Mouse (Mus musculus) MEL-GATA-1-ER (cell line): ENCODE results near the gene Fam83e.

Source experiments
- DNase-seq: peaks from one replicate; pipeline ENCODE4 v3.0.0-alpha.2; 2012; ENCODE audit warnings: low read depth; ENCODE audit errors: extremely low read depth

The Fam83e gene

GRCm38 (mm10) chr7:45714630-45715089, 6.4 kb upstream of the Fam83e start:
- no peak for DNase-seq

DNA sequence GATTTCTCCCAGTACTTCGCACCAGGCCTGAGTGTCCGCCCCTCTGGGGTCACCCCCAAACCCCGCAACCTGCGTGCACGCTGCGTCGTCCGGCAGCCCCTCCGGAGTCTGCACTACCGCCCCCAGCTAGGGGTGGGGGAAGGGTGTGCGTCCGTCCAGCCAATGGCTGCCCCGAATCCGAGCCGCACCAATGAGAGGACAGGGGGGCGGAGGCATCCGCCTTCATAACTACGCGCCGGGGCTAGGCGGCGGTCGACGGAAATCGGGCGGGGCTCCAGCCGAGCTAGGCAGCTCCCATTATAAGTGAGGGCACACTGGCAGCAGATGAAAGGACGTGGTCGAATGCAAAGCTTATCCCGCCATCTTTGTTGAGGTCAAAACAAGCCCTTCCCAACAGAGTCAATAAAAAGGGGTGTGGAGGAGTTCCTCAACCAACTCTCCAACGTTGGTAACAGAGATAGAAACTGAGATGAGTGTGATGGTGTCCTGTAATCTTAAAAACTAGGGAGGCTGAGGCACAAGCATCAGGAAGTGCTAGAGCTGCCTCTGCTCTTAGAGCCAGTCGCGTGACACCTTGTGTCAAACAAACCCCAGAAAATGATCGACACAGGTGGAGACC, 5.8 kb upstream of the Fam83e start, which contains the start of gene Rpl18:
Rpl18 (plus strand) TSS at position 368 of the 619 bp plus-strand sequence.
- DNase-seq: peak; percentile 96

DNA sequence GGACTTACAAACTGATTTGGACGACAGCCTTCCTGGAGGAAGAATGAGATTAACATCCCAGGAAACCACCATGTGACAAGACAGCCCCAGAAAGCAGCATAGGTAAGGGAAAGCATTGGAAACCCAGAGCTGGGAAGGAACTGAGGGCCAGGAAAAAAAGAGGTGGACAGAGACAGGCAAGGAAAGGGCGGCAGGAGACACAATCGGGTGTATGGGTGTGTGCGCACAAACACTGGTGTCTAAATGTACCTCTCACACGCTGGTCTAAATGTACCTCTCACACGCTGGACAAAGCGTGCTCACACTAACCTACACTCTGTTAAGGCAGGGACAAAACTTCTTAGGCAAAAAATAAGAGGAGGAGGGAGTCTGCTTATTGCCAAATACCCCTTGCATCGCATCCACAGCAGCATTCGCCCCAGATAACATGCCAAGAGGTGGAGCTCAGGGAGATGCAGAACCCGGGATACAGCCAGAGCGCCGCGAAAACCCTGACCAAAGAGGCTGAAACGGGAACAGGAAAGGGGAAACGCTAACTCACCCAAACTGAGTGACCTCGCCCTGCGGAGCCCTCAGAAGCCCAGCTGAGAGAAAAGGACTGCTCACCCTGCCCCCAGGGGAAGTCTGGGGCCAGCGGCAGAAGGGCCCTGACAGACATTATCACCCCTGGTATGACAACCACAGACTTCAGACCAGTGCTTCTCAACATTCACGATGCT, 5.1 kb upstream of the Fam83e start:
- DNase-seq: peak; percentile 51

GRCm38 (mm10) chr7:45716460-45716857, 4.6 kb upstream of the Fam83e start:
- no peak for DNase-seq

- DNase-seq: no peak
Measured at GRCm38 (mm10) chr7:45716952-45717917, 3.8 kb upstream of the Fam83e start.

DNA sequence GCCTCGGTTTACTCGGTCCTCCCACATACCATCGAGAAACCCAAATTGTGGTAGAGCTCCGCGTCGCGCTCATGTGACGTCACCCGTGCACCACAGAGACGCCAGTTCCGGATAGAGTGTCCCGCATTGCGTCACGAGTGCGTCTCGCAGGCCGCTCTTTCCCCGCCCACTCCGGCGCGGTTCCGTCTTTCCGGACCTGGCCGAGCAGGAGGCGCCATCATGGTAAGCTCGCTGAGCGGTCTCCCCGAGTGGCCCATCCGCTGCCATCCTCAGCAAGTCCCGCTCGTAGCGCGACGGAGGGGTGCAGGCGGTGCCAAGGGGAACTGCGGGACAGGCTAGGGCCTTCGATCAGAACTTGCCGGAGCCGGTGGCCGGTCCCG, 3.1 kb upstream of the Fam83e start, which contains the start of gene Sphk2:
Sphk2 (minus strand) TSS at position 85 of the 380 bp plus-strand sequence.
- peak; percentile 93 for DNase-seq

- no peak for DNase-seq
Measured at GRCm38 (mm10) chr7:45718331-45718730, 2.7 kb upstream of the Fam83e start.

DNA sequence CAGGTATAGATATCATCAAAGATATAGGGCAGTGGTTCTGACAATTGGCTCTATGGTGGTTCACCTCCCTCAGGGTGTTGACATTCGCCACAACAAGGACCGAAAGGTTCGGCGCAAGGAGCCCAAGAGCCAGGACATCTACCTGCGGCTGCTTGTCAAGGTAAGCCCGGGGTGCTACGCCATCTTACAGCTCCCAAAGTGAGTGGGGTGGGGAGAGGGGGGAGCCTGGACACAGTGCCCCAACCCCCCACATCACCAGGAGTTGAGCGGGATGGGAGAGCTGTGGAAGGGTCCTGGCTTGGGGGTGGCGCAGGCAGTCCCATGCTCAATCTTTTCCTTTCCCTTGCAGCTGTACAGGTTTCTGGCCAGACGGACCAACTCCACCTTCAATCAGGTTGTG, 1.8 kb upstream of the Fam83e start:
- DNase-seq: no peak

DNA sequence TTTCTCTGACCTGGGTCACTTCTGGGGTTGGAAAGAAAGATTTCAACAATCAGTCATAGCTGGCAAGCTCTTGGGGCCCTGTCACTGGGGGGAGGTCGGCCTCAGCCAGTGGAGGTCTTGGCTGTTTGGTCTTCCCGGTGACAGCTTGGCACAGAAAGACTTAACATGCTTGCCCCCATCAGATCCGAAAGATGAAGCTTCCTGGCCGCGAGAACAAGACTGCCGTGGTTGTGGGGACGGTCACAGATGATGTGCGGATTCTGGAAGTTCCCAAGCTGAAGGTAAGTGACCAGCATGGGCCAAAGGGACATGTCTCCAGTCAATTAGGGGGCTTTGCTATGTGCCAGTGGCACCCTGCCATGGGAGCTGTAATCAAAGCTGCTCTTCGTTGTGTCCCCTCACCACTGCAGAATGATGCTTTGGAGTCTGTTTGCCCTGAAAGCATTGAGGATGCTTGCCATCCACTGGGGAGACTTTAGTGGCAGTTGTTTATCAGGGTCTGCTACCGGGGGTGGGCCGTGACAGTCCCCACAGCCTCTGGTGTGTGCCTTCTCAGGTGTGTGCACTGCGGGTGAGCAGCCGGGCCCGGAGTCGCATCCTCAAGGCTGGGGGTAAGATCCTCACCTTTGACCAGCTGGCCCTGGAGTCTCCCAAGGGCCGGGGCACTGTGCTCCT, 1.1 kb upstream of the Fam83e start:
- DNase-seq: no peak

DNA sequence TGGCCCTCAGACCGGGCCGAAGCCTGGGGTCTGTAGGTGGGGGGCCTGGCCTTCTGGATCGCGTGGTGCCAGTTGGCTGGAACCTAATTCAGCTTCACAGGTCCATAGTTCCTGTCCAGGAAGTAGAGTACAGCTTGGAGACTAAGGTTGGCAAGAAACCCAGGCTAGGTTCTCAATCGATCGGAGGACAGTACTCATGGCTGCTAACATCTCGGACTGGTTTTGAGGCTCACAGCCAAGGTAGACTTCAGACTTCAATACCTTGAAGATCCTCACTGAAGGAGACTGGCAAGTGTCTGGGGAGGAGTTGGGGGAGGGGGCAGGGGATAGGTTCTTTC, 191 bp downstream of the Fam83e start:
- no peak for DNase-seq

- DNase-seq: no peak
Measured at GRCm38 (mm10) chr7:45721642-45722347, 783 bp downstream of the Fam83e start.

DNA sequence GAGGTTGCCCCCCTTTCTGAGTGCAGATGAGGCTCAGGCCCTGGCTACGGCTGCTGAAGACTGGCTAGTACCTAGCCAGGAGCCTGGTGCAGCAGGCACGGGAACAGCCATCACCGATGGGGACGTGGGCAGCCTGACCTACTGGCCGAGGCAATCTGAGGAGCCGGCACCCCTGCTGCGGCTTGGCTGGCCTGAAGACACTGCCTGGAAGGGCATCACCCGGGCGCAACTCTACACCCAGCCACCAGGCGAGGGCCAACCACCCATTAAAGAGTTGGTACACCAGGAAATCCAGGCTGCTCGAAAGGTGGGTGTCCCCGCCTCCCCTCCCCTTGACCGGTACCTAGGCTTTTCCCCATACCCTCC, 1.3 kb downstream of the Fam83e start:
- DNase-seq: no peak

GRCm38 (mm10) chr7:45723301-45723700, 2.3 kb downstream of the Fam83e start:
- no peak for DNase-seq

DNA sequence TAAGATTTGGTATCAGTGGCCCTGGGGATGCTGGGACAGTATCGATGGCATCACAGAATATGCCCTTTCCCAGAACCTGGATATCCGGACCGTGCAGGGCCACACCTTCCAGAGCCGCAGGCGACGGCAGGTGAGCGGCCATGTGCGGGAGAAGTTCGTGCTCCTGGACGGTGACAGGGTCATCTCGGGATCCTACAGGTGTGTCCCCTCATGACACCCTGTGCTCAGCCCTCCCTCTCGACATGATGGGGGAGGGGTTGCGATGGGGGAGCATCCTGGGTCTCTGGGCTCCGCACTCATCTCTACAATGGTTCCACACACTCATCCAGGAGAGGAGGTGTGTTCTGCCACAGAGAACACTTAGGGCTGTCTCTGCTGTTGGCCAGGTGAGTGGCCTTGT, 2.8 kb downstream of the Fam83e start:
- no peak for DNase-seq

DNA sequence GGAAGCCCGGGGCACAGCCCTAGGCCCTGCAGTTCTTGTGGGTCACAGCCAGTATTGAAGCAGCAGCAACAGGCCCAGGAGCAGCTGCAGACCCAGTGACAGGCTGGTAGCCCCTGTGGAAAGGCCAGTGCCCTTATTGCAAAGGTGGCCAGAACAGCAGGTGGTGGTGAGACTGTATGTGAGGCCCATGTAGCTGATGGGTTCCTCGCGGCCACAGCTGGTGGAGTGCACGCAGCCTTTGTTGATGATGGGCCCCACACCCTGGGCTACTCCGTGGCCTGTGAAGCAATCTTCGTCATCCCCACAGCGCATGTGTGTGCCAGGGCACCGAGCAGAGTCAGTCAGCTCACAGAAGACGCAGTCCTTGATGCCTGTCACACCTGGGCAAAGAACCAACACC, 4.1 kb downstream of the Fam83e start:
- DNase-seq: no peak

GRCm38 (mm10) chr7:45725713-45726112, 4.7 kb downstream of the Fam83e start, which contains the start of gene Spaca4:
Spaca4 (minus strand) TSS chr7:45725813.
- DNase-seq: no peak

DNA sequence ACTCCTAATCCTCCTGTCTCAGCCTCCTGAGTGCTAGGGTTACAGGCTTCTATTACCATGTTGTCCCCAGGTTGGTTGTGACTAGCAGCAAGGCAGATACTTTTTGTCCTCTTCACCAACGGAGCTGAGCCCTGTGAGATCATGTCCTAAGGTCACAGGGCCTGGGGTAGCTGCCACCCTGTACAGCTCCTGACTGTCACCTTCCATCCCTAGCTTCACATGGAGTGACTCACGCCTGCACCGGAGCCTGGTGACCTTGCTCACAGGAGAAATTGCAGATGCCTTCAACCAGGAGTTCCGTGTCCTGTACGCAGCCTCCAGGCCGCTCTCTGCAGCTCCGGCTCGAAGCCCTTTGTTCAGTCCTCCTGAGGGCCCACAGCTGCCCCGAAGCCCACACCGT, 5.4 kb downstream of the Fam83e start:
- no peak for DNase-seq

DNA sequence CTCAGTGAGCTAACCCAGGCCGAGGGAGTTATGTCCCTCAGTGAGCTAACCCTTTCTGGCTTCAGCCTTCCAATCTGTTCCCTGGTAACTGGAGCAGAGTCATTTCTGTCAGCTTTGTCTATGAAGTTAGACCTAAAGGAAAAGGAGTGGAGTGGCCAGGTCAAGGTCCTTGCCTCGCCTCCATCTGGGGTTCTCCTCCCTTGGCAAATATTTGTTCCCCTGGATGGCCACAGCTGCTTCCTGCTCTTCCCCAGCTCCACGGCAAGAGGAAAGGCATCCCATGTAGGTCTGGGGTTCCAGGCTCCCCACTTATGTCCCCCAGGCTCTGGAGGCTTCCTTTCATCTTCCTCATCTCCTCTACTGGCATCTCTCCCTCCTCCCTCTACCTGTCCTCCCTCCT, 6.6 kb downstream of the Fam83e start:
- no peak for DNase-seq

GRCm38 (mm10) chr7:45730727-45731431, 9.9 kb downstream of the Fam83e start:
- no peak for DNase-seq

DNA sequence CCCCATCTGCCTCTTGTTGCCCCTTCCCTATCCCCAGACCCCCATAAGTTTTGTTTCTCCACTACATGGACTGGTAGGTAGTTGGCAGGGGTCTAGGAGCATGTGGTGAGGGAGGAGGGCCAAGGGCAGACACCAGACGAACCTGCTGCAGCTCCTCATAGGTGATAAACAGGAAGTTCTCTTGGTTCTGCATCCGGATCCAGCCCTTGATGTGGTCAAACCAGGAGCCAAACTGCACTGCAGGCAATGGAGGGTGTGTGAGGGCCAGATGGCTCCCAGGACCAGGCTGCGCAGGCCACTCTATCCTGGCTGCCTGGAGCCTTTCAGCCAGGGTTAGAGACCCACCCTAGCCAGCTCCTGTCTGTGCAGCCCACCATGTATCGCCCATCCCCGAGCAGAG, 12.5 kb downstream of the Fam83e start:
- no peak for DNase-seq
